Mouse (Mus musculus): Measurements from ENCODE around the gene Foxd2. TPM values are rescaled to one million over a fixed set of nuclear protein-coding genes. Genes with fewer than 3 reads are reported as not detected.

Foxd2 gene
- total RNA-seq (2023), result 1 to 10 TPM; 1.3 to 1.4 TPM

GRCm38 (mm10) chr4:114908829-114909601 is at the start of gene Foxd2:
Gene Foxd2, minus strand, starts transcription at chr4:114908873.

DNA sequence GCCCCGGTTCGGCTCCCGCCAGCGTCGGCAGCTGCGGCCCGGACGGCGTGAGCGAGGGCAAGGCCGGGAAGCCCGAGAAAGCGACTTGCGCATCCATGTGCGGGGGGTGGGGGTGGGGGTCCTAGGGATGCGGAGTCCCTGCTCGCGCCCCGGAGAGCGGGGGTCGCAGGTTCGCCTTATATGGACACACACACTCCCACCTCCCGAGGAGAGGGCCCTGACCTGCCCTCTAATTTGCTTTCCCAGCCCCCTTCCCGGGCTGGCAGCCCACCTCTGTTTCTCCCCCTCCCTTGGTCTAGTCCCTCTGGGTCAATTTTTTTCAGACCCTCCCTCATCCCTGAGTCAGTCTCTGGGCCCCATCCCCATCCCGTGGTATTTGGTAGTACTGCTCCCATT is 17.2 kb upstream of the Foxd2 start, which contains the start of gene Foxe3:
Gene Foxe3, minus strand, starts transcription at position 97 of the 396 bp plus-strand sequence.

Other genes with a start within 250 kb of the Foxd2 start
- not detected for gene Gm12830, start 87.2 kb downstream of the Foxd2 start, total RNA-seq (2023)
- gene Foxe3, start 17.1 kb upstream of the Foxd2 start, total RNA-seq (2023), result not detected
- gene Cmpk1, start 78.4 kb upstream of the Foxd2 start, total RNA-seq (2023), result 10 to 100 TPM; 37.4 to 46.6 TPM
- gene Stil, start 91.3 kb upstream of the Foxd2 start, total RNA-seq (2023), result 1 to 10 TPM; 1.5 to 2.3 TPM
- gene Tal1, start 147.6 kb upstream of the Foxd2 start, total RNA-seq (2023), result 1 to 10 TPM in 1 of 2 experiments, under 1 TPM in 1; 0.74 to 1.5 TPM
- 1 to 10 TPM in 1 of 2 experiments, not detected in 1; 1.7 TPM for gene Pdzk1ip1, start 179.8 kb upstream of the Foxd2 start, total RNA-seq (2023)
- not detected for gene Cyp4x1, start 225.4 kb upstream of the Foxd2 start, total RNA-seq (2023)

Data from T-cell, adult 66 days (primary cell).